Mouse (Mus musculus) midbrain, embryonic 16.5 days (tissue): Measurements from ENCODE around the gene Adam8. TPM values are rescaled to one million over a fixed set of nuclear protein-coding genes. Genes with fewer than 3 reads are reported as not detected.
A peak's percentile ranks its signal among the peaks of the same experiment; 100 is the strongest.

Experiments
- ATAC-seq: fragments of 200-750 bp; cut with Nextera tagmentation; 2 replicates; pipeline ENCODE4 v1.8.0; 2017; ENCODE audit warnings: moderate TSS enrichment
- H3K27ac ChIP-seq: fragments of 300-500 bp; sonication (generic); 2 replicates; pipeline ENCODE4 v1.5.1; 2014; ENCODE audit warnings: mild to moderate bottlenecking, low read length, mixed read lengths
- H3K27me3 ChIP-seq: fragments of 300-500 bp; sonication (generic); 2 replicates; pipeline ENCODE4 v1.6.1; 2014; ENCODE audit warnings: low read depth, low read length, mixed read lengths; ENCODE audit not compliant: control insufficient read depth, insufficient read depth
- H3K36me3 ChIP-seq: fragments of 300-500 bp; sonication (generic); 2 replicates; pipeline ENCODE4 v1.6.1; 2014; ENCODE audit warnings: mild to moderate bottlenecking, low read length, moderate library complexity, mixed read lengths; ENCODE audit not compliant: control insufficient read depth, insufficient read depth
- H3K4me1 ChIP-seq: fragments of 300-500 bp; sonication (generic); 2 replicates; pipeline ENCODE4 v1.6.1; 2014; ENCODE audit warnings: mild to moderate bottlenecking, low read length, mixed read lengths; ENCODE audit not compliant: control insufficient read depth, insufficient read depth
- H3K4me2 ChIP-seq: fragments of 300-500 bp; sonication (generic); 2 replicates; pipeline ENCODE4 v1.6.1; 2014; ENCODE audit warnings: mild to moderate bottlenecking, low read length, mixed read lengths
- H3K4me3 ChIP-seq: fragments of 300-500 bp; sonication (generic); 2 replicates; pipeline ENCODE4 v1.5.1; 2014; ENCODE audit warnings: low read depth, mild to moderate bottlenecking, low read length, moderate library complexity, mixed read lengths
- H3K9ac ChIP-seq: fragments of 300-500 bp; sonication (generic); 2 replicates; pipeline ENCODE4 v1.6.1; 2014; ENCODE audit warnings: low read depth, low read length, mixed read lengths
- H3K9me3 ChIP-seq: fragments of 300-500 bp; sonication (generic); replicated peaks from 2 replicates; pipeline ENCODE4 v1.6.1; 2014; ENCODE audit warnings: mild to moderate bottlenecking, low read length, mixed read lengths; ENCODE audit not compliant: control insufficient read depth, poor library complexity, severe bottlenecking
- WGBS: fragments of 180-500 bp; shearing (Covaris S2); extraction: QIAGEN DNeasy Blood & Tissue Kit; methylation state at CpG from one replicate; pipeline ENCODE4 v1.1.7; 2014; 5-methylcytosine and 5-hydroxymethylcytosine counted together
- polyA plus RNA-seq: library from polyadenylated mRNA; unstranded; fragments of >200 nt; fragmentation: Nextera tagmentation; extraction: Ambion mirVana; gene quantifications from 2 replicates; pipeline ENCODE4 v1.2.1, GENCODE M21; 2015

Adam8 gene
- polyA plus RNA-seq, 1 experiment from 2014 or later = 3.0 TPM

- no peak for ATAC-seq
- Histone ChIP-seq H3K4me3 (no peak overlapping the region), H3K9ac (no peak overlapping the region), H3K4me1 (no peaks in the 10 kb centered on the region), H3K4me2 (no peak overlapping the region), H3K27me3 (no peaks in the 10 kb centered on the region), H3K36me3 (no peaks in the 10 kb centered on the region; the same call in 1 of the 2 replicates), H3K9me3 (no peaks in the 10 kb centered on the region), H3K27ac (no peak overlapping the region)
- 96% methylated on average over 11 of the region's 11 CpGs for WGBS
These were observed 7.9 kb downstream of the Adam8 start for GRCm38 (mm10) chr7:139984505-139984904.

GRCm38 (mm10) chr7:139982058-139982457 lies 10.3 kb downstream of the Adam8 start:
- no peak for ATAC-seq
- H3K4me2 ChIP-seq = no peak overlapping the region
- H3K4me3 ChIP-seq = no peak overlapping the region
- no peaks in the 10 kb centered on the region for H3K9me3 ChIP-seq
- H3K27me3 ChIP-seq = no peaks in the 10 kb centered on the region
- H3K9ac ChIP-seq = no peak overlapping the region
- peaks cover 4% of the 10 kb centered on the region; the same call in 1 of the 2 replicates for H3K4me1 ChIP-seq
- no peak overlapping the region for H3K27ac ChIP-seq
- 88% methylated on average over 11 of the region's 11 CpGs for WGBS
- H3K36me3 ChIP-seq = no peaks in the 10 kb centered on the region; the same call in 1 of the 2 replicates

- no peak overlapping the region for H3K4me2 ChIP-seq
- no peaks in the 10 kb centered on the region for H3K9me3 ChIP-seq
- no peaks in the 10 kb centered on the region; the same call in 1 of the 2 replicates for H3K36me3 ChIP-seq
- H3K27me3 ChIP-seq = no peaks in the 10 kb centered on the region
- H3K4me3 ChIP-seq = no peak overlapping the region
- H3K27ac ChIP-seq = no peak overlapping the region
- 63% methylated on average over 3 of the region's 3 CpGs for WGBS
- peaks cover 4% of the 10 kb centered on the region; the same call in 1 of the 2 replicates for H3K4me1 ChIP-seq
- no peak for ATAC-seq
- H3K9ac ChIP-seq = no peak overlapping the region
These were observed 11.6 kb downstream of the Adam8 start for GRCm38 (mm10) chr7:139980778-139981177.

- peak; percentile 61 for ATAC-seq
- H3K36me3 ChIP-seq = no peaks in the 10 kb centered on the region; the same call in 1 of the 2 replicates
- peak overlapping the region; percentile 55 for H3K4me3 ChIP-seq
- peak overlapping the region; percentile 91 for H3K4me2 ChIP-seq
- no peak overlapping the region for H3K27ac ChIP-seq
- H3K9ac ChIP-seq = peak overlapping the region; percentile 75
- no peaks in the 10 kb centered on the region for H3K9me3 ChIP-seq
- 39% methylated on average over 13 of the region's 13 CpGs for WGBS
- peaks cover 4% of the 10 kb centered on the region; the same call in 1 of the 2 replicates for H3K4me1 ChIP-seq
- H3K27me3 ChIP-seq = no peaks in the 10 kb centered on the region
These were observed 13.2 kb downstream of the Adam8 start for GRCm38 (mm10) chr7:139979011-139979719.

- Histone ChIP-seq H3K27me3 (no peaks in the 10 kb centered on the region), H3K4me2 (peak within 1 kb of the TSS; percentile 91), H3K27ac (peak within 1 kb of the TSS; percentile 62), H3K36me3 (no peaks in the 10 kb centered on the region), H3K9ac (peak within 1 kb of the TSS; percentile 75), H3K9me3 (no peaks in the 10 kb centered on the region), H3K4me3 (peak within 1 kb of the TSS; percentile 55), H3K4me1 (peaks cover 4% of the 10 kb centered on the region; the same call in 1 of the 2 replicates)
- 3% methylated on average over 32 of the region's 32 CpGs for WGBS
- peak; percentile 98 for ATAC-seq
These were observed 14.0 kb downstream of the Adam8 start, which contains the start of gene 6430531B16Rik for GRCm38 (mm10) chr7:139978278-139978892. Gene 6430531B16Rik, minus strand, starts transcription at chr7:139978755.

- no peak for ATAC-seq
- H3K27me3 ChIP-seq = no peaks in the 10 kb centered on the region
- H3K4me3 ChIP-seq = no peak overlapping the region
- peaks cover 4% of the 10 kb centered on the region; the same call in 1 of the 2 replicates for H3K4me1 ChIP-seq
- 57% methylated on average over 5 of the region's 5 CpGs for WGBS
- no peak overlapping the region for H3K4me2 ChIP-seq
- no peaks in the 10 kb centered on the region for H3K36me3 ChIP-seq
- H3K9ac ChIP-seq = no peak overlapping the region
- no peaks in the 10 kb centered on the region for H3K9me3 ChIP-seq
- no peak overlapping the region for H3K27ac ChIP-seq
These were observed 16.9 kb downstream of the Adam8 start for GRCm38 (mm10) chr7:139975471-139975870.

- Histone ChIP-seq H3K27ac (no peak overlapping the region), H3K4me2 (no peak overlapping the region), H3K27me3 (no peaks in the 10 kb centered on the region), H3K36me3 (no peaks in the 10 kb centered on the region), H3K9me3 (no peaks in the 10 kb centered on the region), H3K4me1 (peaks cover 4% of the 10 kb centered on the region; the same call in 1 of the 2 replicates), H3K4me3 (no peak overlapping the region), H3K9ac (no peak overlapping the region)
- ATAC-seq = no peak
- WGBS = 91% methylated on average over 10 of the region's 10 CpGs
These were observed 18.1 kb downstream of the Adam8 start for GRCm38 (mm10) chr7:139974307-139974706.

GRCm38 (mm10) chr7:139972923-139973331 lies 19.4 kb downstream of the Adam8 start:
- no peak overlapping the region for H3K4me3 ChIP-seq
- H3K4me1 ChIP-seq = no peaks in the 10 kb centered on the region
- H3K27ac ChIP-seq = no peak overlapping the region
- ATAC-seq = no peak
- no peaks in the 10 kb centered on the region for H3K9me3 ChIP-seq
- no peaks in the 10 kb centered on the region for H3K36me3 ChIP-seq
- no peaks in the 10 kb centered on the region for H3K27me3 ChIP-seq
- no peak overlapping the region for H3K9ac ChIP-seq
- no peak overlapping the region for H3K4me2 ChIP-seq

- Histone ChIP-seq H3K4me2 (no peak overlapping the region), H3K27me3 (no peaks in the 10 kb centered on the region), H3K4me1 (no peaks in the 10 kb centered on the region), H3K4me3 (no peak overlapping the region), H3K36me3 (no peaks in the 10 kb centered on the region), H3K27ac (no peak overlapping the region), H3K9ac (no peak overlapping the region), H3K9me3 (no peaks in the 10 kb centered on the region)
- ATAC-seq = no peak
- 75% methylated on average over 6 of the region's 6 CpGs for WGBS
These were observed 20.9 kb downstream of the Adam8 start for GRCm38 (mm10) chr7:139971436-139971835.
